Mouse (Mus musculus) liver, embryonic 16.5 days (tissue): ENCODE measurements at regions not wholly inside any gene's neighbourhood (a gene's known extent, or its start where the extent isn't known, plus 50 kb on each side); places are given as distances from the start of the nearest gene placed in this dataset.

ENCODE experiments used
- ATAC-seq: fragments of 200-750 bp; cut with Nextera tagmentation; 2 replicates; pipeline ENCODE4 v1.8.0; 2017; ENCODE audit warnings: low read depth, mild to moderate bottlenecking, moderate number of reproducible peaks, moderate library complexity
- H3K27ac ChIP-seq: fragments of 300-500 bp; sonication (generic); 2 replicates; pipeline ENCODE4 v1.5.1; 2014; ENCODE audit warnings: mild to moderate bottlenecking, low read length
- H3K27me3 ChIP-seq: fragments of 300-500 bp; sonication (generic); 2 replicates; pipeline ENCODE4 v1.6.1; 2014; ENCODE audit warnings: low read depth, low read length, mixed read lengths; ENCODE audit not compliant: control insufficient read depth, insufficient read depth
- H3K36me3 ChIP-seq: fragments of 300-500 bp; sonication (generic); 2 replicates; pipeline ENCODE4 v1.6.1; 2014; ENCODE audit warnings: mild to moderate bottlenecking; ENCODE audit not compliant: control insufficient read depth, insufficient read depth
- H3K4me1 ChIP-seq: fragments of 300-500 bp; sonication (generic); 2 replicates; pipeline ENCODE4 v1.6.1; 2014; ENCODE audit warnings: low read depth, low read length, mixed read lengths; ENCODE audit not compliant: control insufficient read depth
- H3K4me2 ChIP-seq: fragments of 300-500 bp; sonication (generic); 2 replicates; pipeline ENCODE4 v1.6.1; 2014; ENCODE audit warnings: low read depth, low read length, mixed read lengths
- H3K4me3 ChIP-seq: fragments of 300-500 bp; sonication (generic); 2 replicates; pipeline ENCODE4 v1.5.1; 2014; ENCODE audit warnings: low read depth, mild to moderate bottlenecking, low read length
- H3K9ac ChIP-seq: fragments of 300-500 bp; sonication (generic); 2 replicates; pipeline ENCODE4 v1.6.1; 2014; ENCODE audit warnings: low read depth, low read length
- H3K9me3 ChIP-seq: fragments of 300-500 bp; sonication (generic); replicated peaks from 2 replicates; pipeline ENCODE4 v1.6.1; 2016; ENCODE audit warnings: low read length; ENCODE audit not compliant: control insufficient read depth
- WGBS: fragments of 180-500 bp; shearing (Covaris S2); extraction: QIAGEN DNeasy Blood & Tissue Kit; methylation state at CpG from one replicate; pipeline ENCODE4 v1.1.7; 2014; ENCODE audit not compliant: insufficient replicate concordance; 5-methylcytosine and 5-hydroxymethylcytosine counted together

DNA sequence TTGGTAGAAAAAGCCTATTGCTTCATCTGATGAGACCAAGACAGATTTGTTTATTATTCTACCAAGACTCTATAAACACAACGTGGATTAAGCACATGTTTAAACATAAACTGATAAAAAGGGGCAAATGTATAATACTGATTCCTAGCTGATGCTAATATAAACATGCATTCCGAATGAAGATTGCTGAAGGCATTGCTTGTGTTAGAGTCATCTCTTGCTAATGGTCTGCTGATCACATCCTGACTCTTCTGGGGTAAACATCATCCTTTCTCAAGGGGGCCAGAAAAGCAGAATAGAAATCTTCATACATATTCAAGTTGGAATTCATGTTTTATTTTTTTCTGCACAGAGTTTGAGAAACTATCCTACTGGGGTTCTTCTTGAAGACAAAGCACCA lies 369.6 kb downstream of the Epha7 start:
- no peak for ATAC-seq
- Histone ChIP-seq H3K4me2 (no peak overlapping the region), H3K9me3 (no peaks in the 10 kb centered on the region), H3K27me3 (no peaks in the 10 kb centered on the region), H3K4me3 (no peak overlapping the region), H3K4me1 (no peaks in the 10 kb centered on the region), H3K36me3 (no peaks in the 10 kb centered on the region), H3K27ac (no peak overlapping the region), H3K9ac (no peak overlapping the region)
- 38% methylated on average over 2 of the region's 2 CpGs for WGBS

DNA sequence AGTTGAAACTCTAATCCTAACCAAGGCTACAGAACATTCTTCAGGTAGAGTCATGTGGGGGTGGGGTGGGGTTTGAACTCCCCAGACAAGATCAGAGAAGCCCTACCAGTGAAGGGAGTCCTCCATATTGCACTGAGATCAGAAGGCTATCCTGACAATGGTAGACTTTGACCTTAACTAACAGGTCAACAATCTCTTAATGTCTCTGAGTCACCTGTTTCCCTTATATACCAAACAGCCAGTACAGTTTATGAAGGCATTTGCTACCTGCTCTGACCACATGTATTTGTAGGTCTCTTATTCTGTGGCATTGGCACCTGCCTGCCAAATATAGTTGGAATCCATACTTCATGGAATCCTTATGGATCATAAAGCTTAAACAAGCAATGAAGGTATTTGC lies 370.5 kb downstream of the Epha7 start:
- Histone ChIP-seq H3K9ac (no peak overlapping the region), H3K27me3 (no peaks in the 10 kb centered on the region), H3K36me3 (no peaks in the 10 kb centered on the region), H3K9me3 (no peaks in the 10 kb centered on the region), H3K27ac (no peak overlapping the region), H3K4me1 (no peaks in the 10 kb centered on the region), H3K4me3 (no peak overlapping the region), H3K4me2 (no peak overlapping the region)
- no peak for ATAC-seq

DNA sequence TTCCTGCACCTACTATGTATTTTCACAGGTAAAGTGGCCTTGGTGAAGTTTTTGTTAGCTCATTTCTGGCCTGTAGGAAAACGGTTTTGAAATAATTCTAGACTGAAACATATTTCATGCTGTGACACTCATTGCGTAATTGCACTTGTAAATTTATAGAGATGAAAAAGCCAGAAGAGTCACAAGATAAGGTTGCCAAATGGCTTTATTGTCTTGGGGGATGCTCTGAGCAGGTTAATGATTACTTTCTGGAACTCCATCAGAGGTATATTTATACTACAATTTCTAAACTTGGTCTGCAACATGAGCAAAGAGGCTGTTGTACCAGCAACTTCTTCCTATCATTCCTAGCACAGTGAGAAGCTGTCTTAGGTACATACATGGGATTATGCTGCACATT lies 370.9 kb downstream of the Epha7 start:
- ATAC-seq: no peak
- H3K27ac ChIP-seq: no peak overlapping the region
- no peaks in the 10 kb centered on the region for H3K9me3 ChIP-seq
- no peak overlapping the region for H3K4me3 ChIP-seq
- H3K4me1 ChIP-seq: no peaks in the 10 kb centered on the region
- 69% methylated on average over 2 of the region's 2 CpGs for WGBS
- no peak overlapping the region for H3K9ac ChIP-seq
- H3K36me3 ChIP-seq: no peaks in the 10 kb centered on the region
- no peak overlapping the region for H3K4me2 ChIP-seq
- H3K27me3 ChIP-seq: no peaks in the 10 kb centered on the region

DNA sequence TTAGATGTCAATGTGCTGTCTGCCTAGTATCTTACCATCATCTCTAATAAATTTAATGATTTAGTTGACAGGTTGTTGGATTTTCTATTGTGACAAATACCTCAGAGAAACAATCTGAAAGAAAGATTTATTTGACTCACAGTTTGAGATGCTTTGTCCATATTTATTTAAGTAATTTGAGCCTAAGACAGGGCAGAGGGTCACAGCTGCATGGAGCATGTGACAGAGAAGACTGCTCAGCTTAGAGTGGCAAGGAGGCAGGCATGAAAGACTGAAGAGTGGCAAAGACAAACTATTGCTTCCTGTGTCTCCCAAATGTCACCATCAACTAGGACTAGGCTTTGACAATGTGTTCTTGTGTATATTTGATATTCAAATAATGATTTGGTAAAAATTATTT lies 388.0 kb downstream of the Epha7 start:
- Histone ChIP-seq H3K4me3 (no peak overlapping the region), H3K36me3 (no peaks in the 10 kb centered on the region), H3K4me2 (no peak overlapping the region), H3K9ac (no peak overlapping the region), H3K27me3 (no peaks in the 10 kb centered on the region), H3K9me3 (no peaks in the 10 kb centered on the region), H3K4me1 (no peaks in the 10 kb centered on the region), H3K27ac (no peak overlapping the region)
- ATAC-seq: no peak
